Mouse (Mus musculus) layer of hippocampus, postnatal 10 days (tissue): ENCODE data around the gene Samt4. TPM values are rescaled to one million over a fixed set of nuclear protein-coding genes. Genes with fewer than 3 reads are reported as not detected.
"Not testable (repeated sequence)": the region's sequence is repeated elsewhere in the genome, so short reads cannot be mapped to it uniquely, and the experiment has no call there.

Experiments used
- DNase-seq, 2 experiments: peaks; one replicate each; pipeline ENCODE4 v3.0.0; 2021; ENCODE audit warnings: low spot score in 2 of 2
- long read RNA-seq: library from polyadenylated mRNA; stranded (forward); transcript quantifications from one replicate; pipeline ENCODE4 v2.0.0, GENCODE M21; 2023
- total RNA-seq, 2 experiments: library from RNA; stranded (reverse); gene quantifications; 2 replicates each; pipeline ENCODE4 v1.2.3; 2021

Gene Samt4
- not detected for total RNA-seq
- long read RNA-seq = 0 reads

GRCm38 (mm10) chrX:154481702-154482101 is at the start of gene Samt4:
Samt4 (plus strand) TSS chrX:154482002.
- no peak for DNase-seq

- DNase-seq = not testable (repeated sequence)
These were observed 38.1 kb upstream of the Samt4 start for GRCm38 (mm10) chrX:154443696-154444095.

- DNase-seq = not testable (repeated sequence)
These were observed 13.4 kb upstream of the Samt4 start for GRCm38 (mm10) chrX:154468386-154468785.

Other genes starting within 250 kb of the Samt4 start
- not detected for gene 4930524N10Rik, start 138.6 kb upstream of the Samt4 start, total RNA-seq
- gene Samt2, start 97.4 kb downstream of the Samt4 start, total RNA-seq = not detected